Mouse (Mus musculus) 3T3-L1 (cell line): ENCODE measurements around the gene Scgb1b30.
"Not testable (repeated sequence)": the region's sequence is repeated elsewhere in the genome, so short reads cannot be mapped to it uniquely, and the experiment has no call there.

Experiments used
- DNase-seq: peaks from one replicate; pipeline ENCODE4 v3.0.0-alpha.2; 2015; ENCODE audit warnings: low read depth, low spot score

The Scgb1b30 gene

DNA sequence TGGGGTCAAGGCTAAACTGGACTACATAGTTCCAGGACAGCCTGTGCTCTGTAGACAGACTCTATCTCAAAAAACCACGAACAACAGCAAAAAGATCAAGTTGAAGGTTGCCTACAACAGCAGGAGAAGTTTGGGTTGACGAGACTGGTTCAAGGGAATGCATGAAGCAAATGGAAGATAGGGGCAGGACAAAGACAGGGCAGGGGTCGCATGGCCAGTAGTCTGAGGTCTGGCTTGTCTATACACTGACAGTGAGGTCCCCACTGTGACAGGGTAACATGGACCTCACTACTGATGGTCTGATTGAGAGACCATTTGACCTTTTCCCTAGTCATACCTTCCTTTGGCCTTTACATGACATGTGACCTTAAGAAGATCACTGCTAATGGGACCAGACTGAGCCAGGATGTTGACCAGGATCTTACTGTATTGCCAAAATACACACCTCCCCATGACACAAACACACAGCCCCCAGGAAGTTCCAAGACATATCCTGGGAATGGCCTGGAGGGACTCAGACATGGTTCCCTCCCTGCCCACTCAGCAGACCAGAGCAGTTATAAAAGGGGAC is at the start of gene Scgb1b30:
TSS of gene Scgb1b30 (plus strand) at position 521 of the 571 bp plus-strand sequence.
- DNase-seq, result no peak

DNA sequence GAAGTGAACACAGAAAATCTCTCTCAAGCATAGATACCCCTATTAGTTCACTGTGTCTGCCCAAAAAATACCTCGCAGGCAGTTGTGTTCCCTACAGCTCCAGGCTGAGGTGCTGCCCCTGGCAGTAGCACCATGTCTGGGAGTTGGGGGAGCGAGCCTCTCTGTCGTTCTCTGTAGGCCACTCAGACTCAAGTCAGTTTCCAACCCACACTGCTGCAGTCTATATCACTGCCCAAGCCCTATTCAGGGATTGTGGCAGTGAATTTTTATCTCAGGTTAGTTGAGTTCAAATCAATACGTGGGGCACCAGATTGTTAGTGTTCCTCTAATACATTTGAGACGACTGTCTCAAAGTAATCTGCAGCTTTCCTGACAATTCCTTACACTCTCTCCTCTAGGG is 27.1 kb upstream of the Scgb1b30 start:
- DNase-seq, result not testable (repeated sequence)

DNA sequence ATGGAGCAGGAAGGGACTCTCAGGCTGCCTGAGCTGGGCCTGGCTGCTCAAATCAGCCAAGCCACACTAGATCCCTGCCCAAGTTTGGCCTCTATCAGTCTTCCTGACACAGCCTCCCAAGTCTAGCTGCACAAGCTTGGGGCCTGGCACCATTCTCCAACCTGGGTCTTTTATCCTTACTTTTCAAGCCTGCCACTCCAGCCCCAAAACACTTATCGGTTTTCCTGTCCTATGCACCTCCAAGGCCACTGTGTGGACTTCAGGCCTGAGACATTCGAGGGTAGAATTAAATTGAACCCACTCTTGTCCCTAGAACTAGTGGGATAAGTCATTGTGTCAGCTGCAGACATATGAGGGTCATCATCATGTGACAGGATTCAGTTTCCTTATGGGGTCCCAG is 4.8 kb downstream of the Scgb1b30 start:
- no peak for DNase-seq

DNA sequence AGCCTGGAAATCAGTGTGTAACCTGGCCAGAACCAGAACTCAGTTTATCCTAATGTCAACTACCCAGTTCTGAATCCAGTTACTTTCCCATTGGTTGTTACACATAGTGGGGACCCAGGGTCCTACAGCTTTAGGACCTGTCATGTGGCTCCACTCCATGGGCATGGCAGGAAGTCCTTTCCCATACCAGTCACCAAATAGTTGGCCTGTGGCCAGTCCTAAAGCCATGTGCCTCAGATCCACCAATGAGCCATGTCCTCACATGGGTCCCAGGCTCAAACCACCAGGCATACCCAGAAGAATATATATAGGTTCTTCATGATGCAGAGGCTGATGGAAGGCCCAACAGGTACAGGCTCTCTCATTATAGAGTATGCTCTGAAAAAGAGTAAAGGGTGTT is 6.0 kb downstream of the Scgb1b30 start:
- no peak for DNase-seq

DNA sequence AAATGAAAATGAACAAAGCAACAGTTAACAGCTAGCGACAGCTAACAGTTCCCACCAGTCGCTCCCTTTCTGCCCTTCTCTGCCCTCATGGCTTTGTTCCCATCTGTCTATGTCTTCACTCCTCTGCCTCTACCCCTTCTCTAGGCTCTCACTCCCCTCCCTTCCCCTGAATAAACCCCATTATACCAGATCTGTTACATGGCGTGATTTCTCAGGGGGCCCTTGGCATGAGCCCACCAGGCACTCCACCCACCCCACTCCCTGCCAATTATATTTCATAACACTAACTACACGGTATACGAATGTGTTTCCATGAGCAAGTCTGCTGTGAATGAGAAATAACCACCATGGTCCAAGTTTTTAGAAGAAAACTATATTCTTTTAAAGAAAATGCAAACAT is 14.0 kb downstream of the Scgb1b30 start:
- DNase-seq, result no peak

DNA sequence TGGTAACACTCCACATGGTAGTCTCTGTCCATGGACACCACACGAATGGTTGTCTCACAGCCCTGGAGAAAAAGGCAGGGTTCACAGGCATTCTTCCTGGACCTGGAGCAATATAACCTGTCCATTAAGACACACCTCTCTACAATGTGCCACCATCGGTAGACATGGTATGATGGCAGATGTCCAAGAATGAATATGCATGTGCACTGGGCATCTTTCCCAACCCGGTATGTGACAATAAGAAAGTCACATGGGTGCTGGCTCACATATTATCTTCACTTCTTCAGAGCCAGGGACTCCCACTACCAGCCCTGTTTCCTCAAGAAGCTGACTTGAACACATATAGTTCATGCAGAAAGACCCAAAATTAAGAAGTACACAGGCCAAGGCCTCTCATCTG is 21.4 kb downstream of the Scgb1b30 start:
- no peak for DNase-seq

DNA sequence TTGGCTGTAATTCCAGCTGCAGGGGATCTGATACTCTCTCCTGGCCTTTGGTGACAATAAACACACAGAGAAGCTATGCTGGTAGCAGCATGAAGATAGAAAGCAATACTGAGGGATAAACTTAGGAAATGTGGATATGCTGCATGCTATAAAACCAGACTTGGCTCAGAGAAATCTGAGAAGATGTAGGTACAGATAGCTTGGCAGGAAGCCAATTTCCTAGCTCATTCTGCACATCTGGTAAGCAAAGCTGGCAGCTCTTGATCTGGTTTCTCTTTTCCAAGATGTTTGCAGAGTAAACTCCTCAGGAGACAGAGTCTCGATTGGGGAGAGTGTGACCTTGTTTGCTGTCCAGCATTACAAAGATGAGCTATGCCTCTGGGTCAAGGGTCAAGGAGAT is 25.4 kb downstream of the Scgb1b30 start:
- DNase-seq, result peak; percentile 63

DNA sequence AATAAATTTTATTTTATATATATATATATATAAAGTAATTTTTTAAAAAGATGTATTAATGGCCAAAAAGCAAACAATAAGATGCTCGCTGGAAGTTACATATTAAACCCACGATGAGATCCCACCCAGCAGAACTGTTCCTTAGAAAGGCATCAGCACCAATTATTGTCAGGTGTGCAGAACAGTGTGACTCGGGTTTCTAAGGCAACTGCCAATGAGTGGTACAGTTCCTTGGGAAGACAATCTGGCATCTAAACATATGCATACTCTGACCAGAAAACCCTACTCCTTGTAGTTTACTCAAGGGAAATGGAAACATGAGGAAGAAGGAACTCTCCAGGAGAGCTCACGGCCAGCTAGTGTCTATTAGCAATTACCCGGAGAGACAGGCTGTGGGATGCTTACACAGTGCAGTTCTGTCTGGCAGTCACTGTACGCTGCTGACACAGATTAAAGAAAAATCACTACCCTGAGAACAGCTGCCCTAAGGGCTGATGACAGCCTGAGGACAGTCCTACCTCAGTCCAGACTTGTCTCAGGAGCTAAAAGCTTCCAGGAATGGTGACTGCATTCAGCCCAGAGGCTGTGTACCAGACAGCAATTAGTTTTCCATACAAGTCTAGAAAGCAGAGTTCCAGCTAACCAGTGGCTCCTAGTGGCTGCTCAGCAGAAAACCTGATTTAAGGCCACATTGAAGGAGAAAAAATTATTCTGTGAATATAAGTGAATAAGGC is 27.9 kb downstream of the Scgb1b30 start:
- peak; percentile 51 for DNase-seq

DNA sequence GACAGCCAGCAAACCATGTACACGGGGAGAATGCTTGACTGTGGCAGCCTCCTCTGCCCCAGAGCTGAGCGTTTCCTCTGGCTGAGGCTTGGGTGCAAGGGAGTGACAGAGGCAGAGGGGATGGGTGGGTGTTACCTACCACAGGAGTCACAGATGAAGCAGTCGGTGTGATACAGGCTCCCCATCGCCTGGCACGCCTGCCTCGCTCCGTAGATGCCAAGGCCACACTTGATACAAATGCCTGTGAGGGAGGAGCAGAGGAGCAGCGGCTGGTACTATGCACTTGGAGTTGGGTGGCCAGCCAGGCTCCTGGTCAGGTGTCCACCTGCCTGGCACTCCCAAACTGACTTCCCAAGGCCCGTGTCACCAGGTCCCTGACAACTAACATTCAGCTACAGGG is 30.1 kb downstream of the Scgb1b30 start:
- DNase-seq, result no peak

DNA sequence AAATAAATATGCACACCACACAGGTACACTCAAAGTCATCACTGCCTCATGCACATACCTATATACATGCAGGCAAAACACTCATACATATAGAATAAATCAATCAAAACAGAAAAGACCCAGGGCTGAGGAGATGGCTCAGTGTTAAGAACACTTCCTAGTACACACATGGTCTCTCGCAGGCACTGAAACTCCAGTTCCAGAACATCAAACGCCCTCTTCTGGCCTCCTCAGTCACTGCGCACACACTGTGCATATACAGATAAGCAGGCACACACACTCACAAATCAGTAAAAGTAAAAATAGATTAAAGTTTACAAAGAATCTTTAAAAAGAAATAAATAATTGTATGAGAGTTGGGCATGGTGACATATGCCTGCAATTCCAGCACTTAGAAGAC is 31.1 kb downstream of the Scgb1b30 start:
- no peak for DNase-seq

DNA sequence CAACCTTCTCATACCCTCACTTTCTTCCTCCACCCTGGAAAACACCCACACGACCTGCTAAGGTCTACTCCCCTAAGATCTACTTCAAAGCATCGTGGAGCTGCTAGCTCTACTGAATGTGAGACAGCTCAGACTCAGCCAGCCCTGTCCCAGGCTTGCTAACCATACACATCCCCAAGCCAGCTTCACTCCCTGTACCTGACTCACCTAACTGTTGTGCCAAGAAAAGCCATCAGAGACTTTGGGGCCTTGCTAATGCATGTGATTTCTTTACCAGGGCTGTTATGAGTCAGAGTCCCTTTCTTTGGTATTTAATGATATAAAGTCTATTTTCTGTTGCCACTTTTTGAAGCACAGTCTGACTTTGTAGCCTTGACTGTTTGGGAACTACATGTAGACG is 35.9 kb downstream of the Scgb1b30 start:
- peak; percentile 87 for DNase-seq

DNA sequence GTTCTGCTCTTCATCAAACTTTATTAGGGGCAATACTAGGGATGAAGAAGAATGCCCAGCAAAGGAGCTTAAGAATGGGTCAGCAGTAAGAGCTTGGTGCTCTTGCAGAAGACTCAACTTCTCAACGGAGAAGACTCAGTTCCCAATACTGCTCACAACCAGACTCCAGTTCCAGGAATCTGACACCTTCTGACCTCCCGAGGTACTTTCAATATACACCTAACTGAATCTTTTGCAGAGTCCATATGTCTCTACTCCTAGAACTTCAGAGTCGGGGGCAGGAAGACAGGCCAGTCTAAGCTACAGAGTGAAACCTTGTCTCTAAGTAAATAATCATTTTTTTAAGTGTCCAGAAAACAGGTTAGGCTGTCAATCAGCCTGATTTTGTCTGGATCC is 36.7 kb downstream of the Scgb1b30 start:
- peak; percentile 29 for DNase-seq

DNA sequence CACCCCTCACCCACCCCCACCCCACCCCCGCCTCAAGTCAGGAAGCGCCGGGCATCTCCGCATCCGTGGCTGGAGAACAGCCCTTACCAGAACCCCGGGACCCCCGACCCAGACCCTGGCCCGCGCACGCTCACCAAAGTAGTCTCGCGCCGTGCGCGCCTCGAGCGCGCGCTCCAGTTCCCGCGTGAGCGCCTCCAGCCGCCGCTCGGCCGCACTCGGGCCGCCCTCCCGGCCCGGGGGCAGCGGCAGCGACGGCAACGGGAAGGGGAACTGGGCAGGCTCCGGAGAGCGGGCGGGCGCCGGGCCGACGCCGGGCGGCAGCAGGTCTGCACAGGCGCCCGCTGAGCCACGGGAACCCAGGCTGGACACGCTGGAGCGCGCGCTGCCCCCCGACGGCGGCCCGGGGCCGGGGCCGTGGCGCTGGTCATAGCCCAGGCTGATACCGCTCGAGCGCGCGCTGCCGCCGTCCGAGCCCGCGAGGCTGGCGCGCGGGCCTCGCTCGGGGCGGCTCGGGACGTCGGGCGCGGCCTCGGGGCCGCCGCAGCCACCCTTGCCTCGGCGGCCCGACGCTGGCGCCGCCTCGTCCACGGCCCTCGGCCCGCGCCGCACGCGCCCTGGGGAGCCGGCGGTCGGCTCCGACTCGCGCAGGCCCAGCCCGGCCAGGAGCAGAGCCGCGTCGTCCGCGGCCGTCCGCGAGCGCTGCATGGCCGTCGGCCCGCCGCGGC is 37.3 kb downstream of the Scgb1b30 start:
- DNase-seq, result no peak

DNA sequence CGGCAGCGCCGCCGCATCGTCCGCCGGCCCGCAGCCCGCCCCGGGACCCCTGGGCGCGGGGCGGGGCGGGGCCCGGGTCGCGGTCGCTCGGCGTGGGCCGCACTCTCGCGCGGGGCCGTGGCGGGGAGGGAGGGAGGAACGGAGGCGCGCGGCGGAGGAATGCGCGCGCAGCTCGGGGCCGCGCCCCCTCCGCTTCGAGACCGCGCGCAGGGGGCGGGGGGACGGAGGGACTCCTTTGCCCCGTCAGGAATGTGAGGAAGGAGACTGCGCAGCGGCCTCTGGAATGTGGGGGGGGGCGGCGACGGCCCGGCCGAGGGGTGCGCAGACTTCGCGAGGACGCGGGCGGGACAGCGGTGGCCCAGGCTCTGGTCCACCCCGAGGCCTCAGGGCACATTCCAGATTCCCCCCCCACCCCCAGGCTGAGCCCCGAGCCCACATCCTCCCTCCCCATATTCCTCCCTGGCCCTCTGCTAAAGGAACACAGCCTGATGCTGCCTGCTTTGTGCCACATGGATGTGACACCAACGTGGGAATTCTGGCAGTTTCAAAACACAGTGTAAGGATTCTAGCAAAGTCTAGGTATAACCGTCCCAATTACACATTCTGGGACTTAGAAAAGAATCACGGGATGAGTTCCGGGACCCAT is 38.0 kb downstream of the Scgb1b30 start, which contains the start of gene Wtip:
TSS of gene Wtip (minus strand) at position 152 of the 646 bp plus-strand sequence.
- DNase-seq, result peak; percentile 66

DNA sequence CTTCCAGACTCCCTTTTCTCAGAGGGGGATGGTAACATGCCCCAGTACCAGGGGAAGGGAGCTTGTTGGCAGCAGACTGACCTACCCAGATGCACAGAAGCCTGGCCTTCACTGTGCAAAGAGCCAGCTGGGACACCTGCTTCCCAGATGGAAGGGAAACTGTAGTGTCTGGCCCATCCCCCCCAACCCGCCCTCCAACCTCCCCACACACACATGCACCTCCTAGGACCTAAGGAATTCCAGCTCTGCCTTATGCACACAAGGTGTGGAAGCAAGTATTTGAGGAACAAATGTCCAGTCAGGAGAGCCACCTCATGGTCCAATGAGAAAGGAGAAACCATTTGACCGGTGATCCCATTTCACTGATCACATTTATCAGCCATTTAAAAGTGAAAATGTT is 39.1 kb downstream of the Scgb1b30 start:
- no peak for DNase-seq

DNA sequence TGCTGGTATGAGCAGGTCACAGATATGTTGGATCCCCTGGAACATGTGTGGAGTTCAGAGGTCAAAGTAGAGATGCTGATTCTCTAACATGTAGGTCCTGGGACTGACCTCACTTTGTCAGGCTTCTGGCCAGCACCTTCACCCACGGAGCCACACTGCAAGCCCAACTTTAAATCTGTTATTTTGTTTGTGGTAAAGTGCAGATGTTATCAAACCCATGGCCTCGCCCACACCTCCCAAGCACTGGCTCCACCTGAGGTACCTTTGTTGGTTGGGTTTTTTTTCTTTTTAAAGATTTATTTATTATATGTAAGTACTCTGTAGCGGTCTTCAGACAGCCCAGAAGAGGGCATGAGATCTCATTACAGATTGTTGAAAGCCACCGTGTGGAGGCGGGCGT is 44.3 kb downstream of the Scgb1b30 start:
- DNase-seq, result no peak

DNA sequence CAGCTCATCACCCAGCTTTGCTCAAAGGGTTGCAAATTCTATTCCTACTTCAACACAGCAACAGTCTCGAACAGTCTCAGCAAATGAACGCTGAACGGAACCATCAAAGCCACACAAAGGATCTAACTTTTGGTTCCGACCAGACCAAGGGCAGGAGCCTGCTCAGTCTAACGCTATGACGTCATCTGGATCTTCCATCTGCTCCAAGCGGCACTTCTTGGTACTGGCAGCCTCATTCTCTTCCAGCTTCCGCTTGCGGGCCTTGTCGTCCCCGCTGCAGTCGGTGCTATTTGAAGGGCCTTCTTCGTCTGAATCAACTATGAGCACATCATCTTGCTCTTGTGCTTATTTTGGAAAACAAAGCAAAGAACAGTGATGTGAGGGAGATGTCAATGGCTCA is 45.9 kb downstream of the Scgb1b30 start:
- DNase-seq, result no peak

DNA sequence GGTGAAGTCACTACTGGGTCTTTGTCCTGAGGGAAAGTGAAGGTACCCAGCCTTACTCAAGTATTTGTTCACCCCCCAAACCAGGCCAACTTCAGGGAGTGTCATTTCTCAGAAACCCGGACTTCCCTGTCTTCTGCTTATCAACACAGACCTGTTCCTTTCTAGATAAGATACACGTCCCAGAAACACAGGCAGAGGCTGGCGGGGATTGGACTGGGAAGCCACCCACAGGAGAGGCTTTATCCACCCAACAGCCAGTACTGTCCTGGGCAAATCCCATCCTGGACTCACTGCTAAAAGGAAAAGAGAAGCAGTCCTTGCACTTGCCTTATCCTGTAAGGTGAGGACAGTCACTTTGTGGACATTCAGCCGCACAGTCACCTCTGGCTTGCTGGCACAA is 52.0 kb downstream of the Scgb1b30 start:
- DNase-seq, result no peak
